Mouse (Mus musculus) embryonic facial prominence, embryonic 11.5 days (tissue): ENCODE measurements around the gene Dtl. TPM values are rescaled to one million over a fixed set of nuclear protein-coding genes. Genes with fewer than 3 reads are reported as not detected.

Source experiments
- ATAC-seq: fragments of 200-750 bp; cut with Nextera tagmentation; replicated peaks from 2 replicates; pipeline ENCODE4 v1.8.0; 2017; ENCODE audit warnings: low read depth; ENCODE audit not compliant: insufficient number of reproducible peaks, low FRiP score, low TSS enrichment
- DNase-seq: peaks from one replicate; pipeline ENCODE4 v3.0.0-alpha.2; 2015; ENCODE audit warnings: low spot score
- H3K27ac ChIP-seq: fragments of 300-500 bp; sonication (generic); replicated peaks from 2 replicates; pipeline ENCODE4 v1.5.1; 2014; ENCODE audit warnings: mild to moderate bottlenecking, low read depth, low read length, control low read depth
- H3K27me3 ChIP-seq: fragments of 300-500 bp; sonication (generic); 2 replicates; pipeline ENCODE4 v1.6.1; 2014; ENCODE audit warnings: mild to moderate bottlenecking, low read length, moderate library complexity, mixed read lengths; ENCODE audit not compliant: control insufficient read depth, insufficient read depth
- H3K36me3 ChIP-seq: fragments of 300-500 bp; sonication (generic); replicated peaks from 2 replicates; pipeline ENCODE4 v1.6.1; 2014; ENCODE audit warnings: low read depth, mild to moderate bottlenecking, low read length, moderate library complexity, mixed read lengths; ENCODE audit not compliant: control insufficient read depth, insufficient read depth
- H3K4me1 ChIP-seq: fragments of 300-500 bp; sonication (generic); 2 replicates; pipeline ENCODE4 v1.6.1; 2014; ENCODE audit warnings: low read length, mixed read lengths; ENCODE audit not compliant: control insufficient read depth, insufficient read depth
- H3K4me2 ChIP-seq: fragments of 300-500 bp; sonication (generic); 2 replicates; pipeline ENCODE4 v1.6.1; 2014; ENCODE audit warnings: low read depth, mild to moderate bottlenecking, control low read depth, low read length, moderate library complexity
- H3K4me3 ChIP-seq: fragments of 300-500 bp; sonication (generic); 2 replicates; pipeline ENCODE4 v1.5.1; 2014; ENCODE audit warnings: low read depth, low read length, control low read depth
- H3K9ac ChIP-seq: fragments of 300-500 bp; sonication (generic); replicated peaks from 2 replicates; pipeline ENCODE4 v1.6.1; 2014; ENCODE audit warnings: mild to moderate bottlenecking, control low read depth, low read length
- H3K9me3 ChIP-seq: fragments of 300-500 bp; sonication (generic); replicated peaks from 2 replicates; pipeline ENCODE4 v1.6.1; 2016; ENCODE audit warnings: mild to moderate bottlenecking, low read length, inconsistent platforms, mixed read lengths; ENCODE audit not compliant: control insufficient read depth
- WGBS: fragments of 180-500 bp; shearing (Covaris S2); extraction: QIAGEN DNeasy Blood & Tissue Kit; methylation state at CpG from one replicate; pipeline ENCODE4 v1.1.7; 2014; 5-methylcytosine and 5-hydroxymethylcytosine counted together
- polyA plus RNA-seq: library from polyadenylated mRNA; unstranded; fragments of >200 nt; fragmentation: Nextera tagmentation; extraction: Ambion mirVana; gene quantifications from 2 replicates; pipeline ENCODE4 v1.2.1, GENCODE M21; 2014

Gene Dtl
- polyA plus RNA-seq, 1 experiment from 2014 or later = 81.8 TPM

GRCm38 (mm10) chr1:191550786-191551185, 24.6 kb downstream of the Dtl start:
- peaks cover 5% of the 10 kb centered on the region for H3K36me3 ChIP-seq
- ATAC-seq (no peak), DNase-seq (no peak)
- no peaks in the 10 kb centered on the region for H3K27me3 ChIP-seq
- no peak overlapping the region for H3K4me2 ChIP-seq
- no peaks in the 10 kb centered on the region for H3K9me3 ChIP-seq
- no peak overlapping the region for H3K27ac ChIP-seq
- no peak overlapping the region for H3K4me3 ChIP-seq
- no peak overlapping the region for H3K9ac ChIP-seq
- WGBS = 84% methylated on average over 4 of the region's 4 CpGs
- H3K4me1 ChIP-seq = no peaks in the 10 kb centered on the region

- ATAC-seq = no peak
- no peak for DNase-seq
- Histone ChIP-seq H3K27ac (no peak overlapping the region), H3K9ac (no peak overlapping the region), H3K36me3 (peaks cover 3% of the 10 kb centered on the region), H3K4me1 (no peaks in the 10 kb centered on the region), H3K9me3 (no peaks in the 10 kb centered on the region), H3K4me2 (no peak overlapping the region), H3K27me3 (no peaks in the 10 kb centered on the region), H3K4me3 (no peak overlapping the region)
- whole genome bisulfite sequencing = 90% methylated on average over 3 of the region's 3 CpGs
Measured at GRCm38 (mm10) chr1:191543747-191544146, 31.6 kb downstream of the Dtl start.

DNA sequence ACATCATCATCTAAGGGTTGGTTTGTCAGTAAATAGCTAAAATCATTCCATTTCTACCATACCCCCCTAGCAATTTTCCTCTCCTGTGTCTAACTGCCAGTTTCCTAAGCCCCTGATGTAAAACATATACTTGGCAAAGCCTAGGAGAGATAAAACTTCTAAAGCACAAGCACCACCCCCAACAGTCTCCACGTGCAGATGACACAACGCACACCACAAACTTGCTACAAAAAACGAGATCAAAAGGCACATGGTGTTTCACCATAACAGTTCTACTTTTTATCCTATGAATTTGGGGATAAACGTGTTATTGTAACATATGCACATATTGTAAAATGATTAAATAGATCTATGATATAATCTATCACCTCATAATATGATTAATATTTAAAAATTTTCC, 33.7 kb downstream of the Dtl start:
- 90% methylated on average over 4 of the region's 4 CpGs for WGBS
- ATAC-seq (no peak), DNase-seq (no peak)
- H3K9ac ChIP-seq = no peak overlapping the region
- H3K27ac ChIP-seq = no peak overlapping the region
- no peak overlapping the region for H3K4me2 ChIP-seq
- no peaks in the 10 kb centered on the region for H3K27me3 ChIP-seq
- no peak overlapping the region for H3K4me3 ChIP-seq
- H3K36me3 ChIP-seq = peaks cover 3% of the 10 kb centered on the region
- H3K9me3 ChIP-seq = no peaks in the 10 kb centered on the region
- H3K4me1 ChIP-seq = no peaks in the 10 kb centered on the region

- WGBS = 88% methylated on average over 9 of the region's 9 CpGs
- peaks cover 3% of the 10 kb centered on the region for H3K36me3 ChIP-seq
- H3K4me2 ChIP-seq = no peak overlapping the region
- no peak overlapping the region for H3K27ac ChIP-seq
- no peak overlapping the region for H3K4me3 ChIP-seq
- no peak for ATAC-seq
- no peak for DNase-seq
- no peak overlapping the region for H3K9ac ChIP-seq
- H3K4me1 ChIP-seq = no peaks in the 10 kb centered on the region
- H3K27me3 ChIP-seq = no peaks in the 10 kb centered on the region
- H3K9me3 ChIP-seq = no peaks in the 10 kb centered on the region
Measured at GRCm38 (mm10) chr1:191541014-191541413, 34.3 kb downstream of the Dtl start.

DNA sequence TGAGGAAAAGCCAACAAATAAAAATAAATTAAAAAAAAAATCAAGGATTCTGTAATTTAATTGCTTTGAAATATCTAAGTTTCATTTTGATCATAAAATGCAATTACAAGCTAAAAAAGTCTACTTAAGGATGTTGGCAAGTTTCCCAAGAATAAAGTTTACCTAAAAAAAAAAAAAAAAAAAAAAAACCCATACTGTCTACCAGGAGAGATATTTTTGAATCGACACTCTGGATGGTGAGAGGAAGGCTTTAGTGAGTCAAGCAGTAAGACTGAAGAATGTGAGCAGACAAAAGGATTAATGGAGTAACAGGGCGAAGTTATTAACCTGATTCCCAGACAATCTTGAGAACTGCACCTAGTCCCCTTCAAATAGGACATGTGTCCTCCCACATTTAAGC, 35.0 kb downstream of the Dtl start:
- H3K27me3 ChIP-seq = no peaks in the 10 kb centered on the region
- WGBS = 85% methylated on average over 2 of the region's 2 CpGs
- peaks cover 3% of the 10 kb centered on the region; the same call in 1 of the 2 replicates for H3K36me3 ChIP-seq
- no peak overlapping the region for H3K9ac ChIP-seq
- H3K4me1 ChIP-seq = no peaks in the 10 kb centered on the region
- no peak for ATAC-seq
- H3K4me2 ChIP-seq = no peak overlapping the region
- H3K4me3 ChIP-seq = no peak overlapping the region
- DNase-seq = no peak
- H3K9me3 ChIP-seq = no peaks in the 10 kb centered on the region
- H3K27ac ChIP-seq = no peak overlapping the region

GRCm38 (mm10) chr1:191534896-191535295, 40.4 kb downstream of the Dtl start:
- H3K4me2 ChIP-seq = no peak overlapping the region
- no peaks in the 10 kb centered on the region for H3K36me3 ChIP-seq
- no peaks in the 10 kb centered on the region for H3K4me1 ChIP-seq
- no peak overlapping the region for H3K4me3 ChIP-seq
- no peak overlapping the region for H3K9ac ChIP-seq
- no peaks in the 10 kb centered on the region for H3K9me3 ChIP-seq
- no peak for DNase-seq
- 59% methylated on average over 2 of the region's 2 CpGs for WGBS
- no peaks in the 10 kb centered on the region for H3K27me3 ChIP-seq
- ATAC-seq = no peak
- no peak overlapping the region for H3K27ac ChIP-seq

GRCm38 (mm10) chr1:191531023-191531422, 44.3 kb downstream of the Dtl start:
- H3K27ac ChIP-seq = no peak overlapping the region
- H3K4me2 ChIP-seq = no peak overlapping the region
- 48% methylated on average over 1 of the region's 1 CpGs for WGBS
- no peaks in the 10 kb centered on the region for H3K27me3 ChIP-seq
- DNase-seq = no peak
- no peak overlapping the region for H3K9ac ChIP-seq
- H3K4me3 ChIP-seq = no peak overlapping the region
- no peaks in the 10 kb centered on the region for H3K36me3 ChIP-seq
- ATAC-seq = no peak; the same call in 1 of the 2 replicates
- no peaks in the 10 kb centered on the region for H3K4me1 ChIP-seq
- H3K9me3 ChIP-seq = no peaks in the 10 kb centered on the region

GRCm38 (mm10) chr1:191529406-191529805, 45.9 kb downstream of the Dtl start:
- Histone ChIP-seq H3K9me3 (no peaks in the 10 kb centered on the region), H3K27me3 (no peaks in the 10 kb centered on the region), H3K27ac (no peak overlapping the region), H3K9ac (no peak overlapping the region), H3K36me3 (no peaks in the 10 kb centered on the region), H3K4me1 (no peaks in the 10 kb centered on the region), H3K4me3 (no peak overlapping the region), H3K4me2 (no peak overlapping the region)
- DNase-seq (no peak), ATAC-seq (no peak)
- WGBS = 78% methylated on average over 2 of the region's 2 CpGs
